Mouse (Mus musculus) brain, embryonic 18.5 days (tissue): ENCODE measurements around the gene Slc2a9.
A peak's percentile ranks its signal among the peaks of the same experiment; 100 is the strongest.

Source experiments
- DNase-seq: peaks from one replicate; pipeline ENCODE4 v3.0.0-alpha.2; 2012; ENCODE audit warnings: low read depth, low spot score

Slc2a9 gene

DNA sequence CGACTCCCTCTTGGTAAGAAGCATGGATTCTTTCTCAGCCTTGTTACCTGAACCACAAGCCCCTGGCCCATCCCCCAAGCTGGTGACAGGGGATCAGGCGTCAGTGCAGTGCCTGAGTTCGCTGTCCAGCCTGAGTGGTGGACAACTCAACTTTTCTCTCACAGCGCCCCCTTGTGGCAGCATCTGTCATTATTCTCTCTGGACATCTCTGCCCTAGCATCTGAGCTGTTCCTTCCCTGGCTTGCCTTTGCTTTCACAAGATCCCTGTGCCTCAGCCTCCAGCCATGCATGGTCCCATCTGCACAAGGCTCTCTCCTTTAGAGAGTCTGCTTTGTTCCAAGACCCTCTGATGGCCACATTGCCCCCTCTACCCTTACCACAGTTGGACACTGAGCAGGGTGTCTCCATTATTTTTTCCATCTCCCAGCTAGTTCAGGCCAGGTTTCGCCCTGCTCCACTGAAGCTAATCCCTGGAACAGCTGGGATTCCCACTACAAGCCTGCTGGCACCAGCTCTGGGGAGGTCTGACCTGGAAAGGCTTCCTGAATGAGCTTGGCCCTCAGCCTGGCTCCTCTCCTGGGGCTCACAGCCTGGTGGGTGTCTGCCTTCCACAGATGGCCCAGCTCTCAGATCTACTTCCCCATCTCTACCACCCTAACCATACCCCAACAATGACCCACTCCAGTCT is 32.9 kb downstream of the Slc2a9 start:
- no peak for DNase-seq

DNA sequence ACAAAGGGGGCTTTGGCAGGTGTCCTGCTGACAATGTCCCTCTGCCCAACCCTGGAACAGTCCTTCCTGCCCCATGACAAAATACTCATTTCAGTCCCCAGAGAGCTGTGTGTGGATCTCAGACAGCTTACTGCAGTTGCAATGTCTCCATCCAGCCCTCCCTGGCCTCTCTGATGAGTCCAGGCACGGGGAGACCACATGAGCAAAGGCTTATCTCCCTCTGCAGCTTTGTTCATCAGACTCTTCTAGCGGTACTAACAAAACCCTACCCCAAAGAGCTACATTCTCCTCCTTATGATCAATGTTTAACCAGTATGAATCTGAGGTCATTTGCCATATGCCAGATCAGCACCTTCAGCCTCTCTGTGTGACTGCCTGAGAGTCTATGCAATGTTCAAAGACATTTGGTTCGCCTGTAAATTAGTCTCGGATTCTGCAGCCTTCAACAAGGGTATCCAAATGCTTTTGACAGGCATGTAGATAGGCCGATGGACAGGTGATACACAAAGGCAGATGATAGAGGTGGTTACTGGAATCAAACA is 36.3 kb downstream of the Slc2a9 start:
- no peak for DNase-seq

DNA sequence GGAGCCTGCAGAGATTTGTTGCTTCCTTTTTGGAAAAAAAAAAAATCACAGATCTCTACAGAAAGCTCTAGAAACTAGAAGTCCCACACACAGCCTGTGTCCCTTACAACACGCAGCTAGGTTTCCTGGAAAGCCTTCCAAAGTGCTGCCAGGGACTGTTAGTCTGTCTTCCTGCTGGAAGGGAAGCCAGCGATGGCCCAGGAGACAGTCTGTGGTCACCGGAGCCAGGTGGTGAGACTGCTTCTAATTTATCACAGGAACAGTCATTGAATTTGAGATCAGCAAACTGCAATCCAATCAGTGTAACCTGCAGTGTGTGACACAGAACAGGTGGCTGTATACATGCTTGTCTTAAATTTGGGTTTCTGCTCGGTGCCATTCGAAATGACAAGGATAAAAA is 41.7 kb downstream of the Slc2a9 start:
- DNase-seq, result no peak

DNA sequence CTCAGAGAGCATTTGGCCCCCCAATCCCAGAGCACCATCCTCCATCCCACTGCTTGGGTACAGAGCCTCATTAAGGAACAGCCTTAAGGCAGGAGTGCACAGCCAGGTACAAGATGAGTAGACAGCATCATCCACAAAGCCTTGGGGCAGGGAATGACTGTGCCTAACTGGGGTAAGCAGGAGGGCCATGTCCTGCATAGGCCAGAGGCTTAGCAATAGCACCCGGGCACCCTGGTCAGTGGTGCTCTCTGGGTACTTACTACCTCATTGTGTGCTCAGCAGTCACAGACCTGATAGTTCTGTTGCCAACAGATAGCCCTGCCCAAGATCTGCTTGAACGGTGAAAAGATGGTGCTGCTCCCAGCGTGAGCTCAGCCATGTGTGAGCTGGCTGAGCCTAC is 52.0 kb downstream of the Slc2a9 start:
- no peak for DNase-seq

DNA sequence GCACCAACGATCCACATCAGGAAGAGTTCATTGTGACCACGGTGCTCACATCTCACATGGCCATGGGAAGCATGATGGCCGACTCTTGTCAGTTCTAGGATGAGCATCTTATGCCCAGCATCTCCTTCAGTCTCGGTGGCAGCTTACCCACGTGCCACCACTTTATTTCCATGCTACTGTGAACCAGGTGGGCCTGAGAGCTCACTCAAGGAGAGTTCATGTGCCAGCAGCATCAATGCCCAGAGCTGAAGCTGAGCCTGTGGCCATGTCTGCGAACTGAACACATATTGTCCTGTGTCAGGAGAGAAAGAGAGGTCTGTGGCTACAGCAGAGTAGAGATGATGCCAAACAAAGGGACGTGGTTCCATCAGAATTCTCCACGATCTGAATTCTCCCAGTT is 53.3 kb downstream of the Slc2a9 start:
- DNase-seq, result no peak

DNA sequence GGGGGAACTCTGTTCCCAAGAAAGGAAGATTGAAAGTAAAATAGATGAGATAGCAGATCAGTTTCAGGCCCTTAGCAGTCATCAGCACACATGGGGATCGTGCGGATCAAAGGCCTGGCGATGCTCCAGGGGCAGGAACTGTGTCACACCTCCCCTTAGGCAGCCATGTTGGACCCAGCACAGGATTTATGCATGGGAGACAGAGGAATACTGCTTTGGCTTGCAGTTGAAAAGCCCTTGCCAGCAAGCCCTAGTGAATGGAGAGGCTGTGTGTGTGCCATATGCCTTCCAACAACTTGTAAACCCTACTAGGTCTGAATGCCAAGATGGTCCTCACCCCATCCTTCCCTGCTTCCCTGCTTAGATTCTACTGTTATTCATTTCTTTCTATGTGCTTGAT is 54.8 kb downstream of the Slc2a9 start:
- DNase-seq, result no peak

DNA sequence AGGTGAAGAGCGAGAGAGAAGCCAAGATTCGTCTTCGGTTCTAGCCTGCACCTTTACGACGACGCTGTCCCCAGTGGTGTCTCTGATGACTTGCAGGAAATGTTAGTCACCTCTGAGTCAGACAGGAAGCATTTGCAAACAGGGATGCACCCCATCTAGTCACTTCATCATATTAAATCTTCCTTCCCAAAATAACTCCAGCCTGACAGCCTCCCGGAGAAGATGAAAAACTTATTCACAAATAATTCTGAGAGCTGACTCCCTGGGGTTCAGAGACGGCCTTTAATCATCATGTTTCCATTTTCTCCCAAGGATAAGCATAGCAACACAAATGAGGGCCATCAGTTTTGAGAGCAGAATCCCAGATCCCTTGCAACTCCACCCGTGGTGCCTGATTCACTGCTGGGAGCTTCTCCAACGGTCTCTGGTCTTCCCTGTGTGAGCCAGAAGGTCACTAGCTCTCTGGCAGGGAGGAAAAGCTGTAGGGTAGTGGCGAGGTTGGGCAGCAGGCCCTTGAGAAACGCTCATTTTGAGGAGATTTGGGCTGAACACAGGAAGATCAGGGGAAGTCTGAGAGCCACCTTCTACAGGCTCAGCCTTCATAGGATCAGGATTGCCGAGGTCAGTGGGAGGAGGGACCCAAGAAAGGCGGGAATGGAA is 56.5 kb downstream of the Slc2a9 start:
- no peak for DNase-seq

DNA sequence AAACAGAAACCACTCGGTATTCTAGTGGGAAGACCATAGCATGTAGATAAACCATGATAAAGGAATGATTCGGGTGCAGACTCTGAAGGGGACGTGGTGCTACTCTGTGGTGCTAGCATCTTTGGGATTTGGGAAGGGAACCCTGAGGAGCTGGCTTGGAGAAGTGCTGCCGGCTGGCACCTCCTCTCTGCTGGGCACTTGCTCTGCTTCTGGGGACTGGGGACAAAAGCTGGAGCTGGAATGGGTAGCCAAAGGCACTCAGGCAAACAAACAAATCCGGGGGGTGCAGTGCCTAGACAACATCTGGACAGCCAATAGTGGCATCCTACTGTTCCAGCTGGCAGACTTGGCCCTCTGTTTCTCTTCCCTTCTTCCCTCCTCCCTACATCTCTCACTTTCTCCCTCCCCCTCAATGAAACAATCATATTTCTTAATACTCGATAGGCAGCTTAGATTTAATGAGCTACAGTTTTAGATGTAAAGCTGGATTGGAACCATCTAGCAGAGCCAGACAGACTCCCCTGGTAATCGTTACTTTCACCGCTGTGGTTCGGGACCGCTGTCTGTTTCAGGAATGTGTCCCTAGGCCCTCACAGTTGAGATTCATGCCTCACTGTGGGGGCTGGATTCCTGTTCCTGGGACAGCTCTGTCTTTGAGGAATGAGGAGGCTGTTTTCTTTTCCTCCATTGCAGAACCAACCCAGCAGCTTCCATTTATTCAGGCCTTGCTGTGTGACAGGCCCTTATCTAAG is 61.7 kb downstream of the Slc2a9 start:
- no peak for DNase-seq

DNA sequence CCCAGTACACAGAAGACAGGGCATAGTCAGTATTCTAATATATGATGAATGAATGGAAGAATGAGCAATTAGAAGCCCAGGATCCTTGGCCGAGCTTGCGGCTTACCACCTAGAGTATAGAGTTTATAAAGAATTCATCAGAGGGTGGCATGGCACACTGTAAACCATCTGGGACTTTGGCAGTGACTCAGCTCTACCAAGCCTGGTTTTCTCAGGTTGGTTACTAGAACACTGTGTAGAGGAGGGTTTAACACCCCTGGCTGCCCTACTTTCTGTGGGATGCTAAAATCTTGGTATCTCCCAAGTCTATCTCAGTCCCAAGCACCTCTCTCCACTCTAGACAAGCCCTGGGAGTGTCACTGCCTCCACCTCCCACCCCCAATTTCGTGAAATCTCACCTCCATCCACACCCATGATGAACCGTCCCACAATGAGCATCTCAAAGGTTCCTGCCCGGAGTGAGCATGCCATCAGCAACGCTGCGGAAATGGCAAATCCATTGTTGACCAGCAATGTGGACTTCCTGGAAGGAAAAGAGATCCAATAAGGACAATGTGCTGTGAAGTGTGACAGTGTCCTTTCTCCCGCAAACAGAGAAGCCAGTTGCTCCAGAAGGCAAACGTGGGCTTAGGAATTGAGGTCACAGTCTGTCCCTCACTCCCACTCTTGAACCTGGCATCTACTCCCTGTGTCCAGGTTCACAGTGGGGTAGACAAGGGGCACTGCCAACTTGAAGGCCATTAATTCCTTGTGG is 62.5 kb downstream of the Slc2a9 start:
- no peak for DNase-seq

DNA sequence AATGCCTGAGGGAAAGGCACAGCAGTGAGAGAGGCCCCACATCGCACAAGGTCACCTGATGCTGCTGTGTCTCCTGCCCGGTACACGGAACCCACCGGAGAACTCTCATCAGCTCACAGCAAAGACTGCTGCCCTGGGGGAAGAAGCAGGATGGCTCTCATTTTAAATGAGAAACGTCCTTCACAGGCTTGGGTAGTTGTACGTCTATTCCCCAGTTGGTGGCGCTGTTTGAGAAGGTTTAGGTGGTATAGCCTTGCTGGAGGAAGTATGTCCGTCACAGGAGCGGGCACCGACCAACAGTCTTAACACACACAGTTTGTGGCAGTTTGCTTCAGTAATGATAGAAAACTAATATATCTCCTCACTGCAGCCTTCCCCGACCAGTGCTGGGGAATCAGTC is 66.3 kb downstream of the Slc2a9 start:
- no peak for DNase-seq

DNA sequence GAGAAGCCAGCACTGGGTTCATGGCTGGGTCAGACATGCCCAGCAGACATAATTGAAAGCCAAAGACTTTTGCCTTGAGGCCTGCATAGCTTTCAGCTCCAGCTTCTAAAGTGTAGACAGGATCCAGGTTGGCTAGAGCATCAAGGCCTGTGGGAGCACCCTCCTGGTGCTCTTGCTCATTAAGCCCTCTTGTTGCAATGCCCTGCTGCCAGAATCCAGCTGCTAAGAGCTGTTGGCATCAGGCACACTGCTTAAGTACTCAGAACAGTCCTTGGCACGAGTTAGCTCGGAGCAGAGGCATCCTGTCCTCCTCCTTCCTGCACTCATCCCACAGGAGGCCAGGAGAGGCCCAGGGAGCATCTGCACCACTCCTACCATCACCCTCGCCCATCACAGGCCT is 68.1 kb downstream of the Slc2a9 start:
- no peak for DNase-seq

DNA sequence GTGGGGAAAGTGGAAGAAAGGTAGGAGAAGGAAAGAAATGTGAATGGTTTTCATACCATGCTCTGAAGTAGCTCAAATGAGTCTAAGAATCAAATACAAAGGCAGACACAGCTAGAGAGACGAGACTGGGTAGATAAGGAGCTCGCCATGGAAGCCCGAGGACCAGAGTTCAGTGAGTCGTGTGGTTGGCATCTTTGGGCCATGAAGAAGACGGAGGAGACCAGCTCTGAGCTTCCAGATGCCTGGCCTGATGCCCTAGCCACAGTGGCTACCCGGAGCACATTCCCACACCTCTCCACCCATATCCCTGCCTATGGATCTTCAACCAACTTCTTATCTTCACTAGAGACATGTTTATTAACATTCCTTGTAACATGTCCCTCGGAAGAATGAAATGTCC is 71.7 kb downstream of the Slc2a9 start:
- no peak for DNase-seq

DNA sequence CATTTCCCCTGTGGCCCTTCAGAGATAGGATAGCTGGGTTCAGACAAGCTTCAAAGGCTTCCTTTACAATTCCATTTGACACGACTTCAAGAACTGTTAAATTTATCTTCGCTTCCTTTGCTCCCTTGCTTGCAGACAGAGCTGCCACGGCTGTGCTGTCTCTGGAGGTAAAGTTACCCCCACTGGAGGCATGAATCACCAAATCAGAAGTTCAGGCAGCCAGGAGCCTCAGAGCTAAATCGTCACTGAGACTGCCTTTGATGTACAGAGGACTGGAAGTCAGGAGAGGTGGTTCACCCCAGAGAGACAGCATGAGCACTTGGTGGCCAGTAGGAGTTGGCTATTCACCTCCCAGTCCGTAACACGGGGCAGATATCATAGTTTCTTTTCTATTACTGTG is 73.8 kb downstream of the Slc2a9 start:
- DNase-seq, result no peak

DNA sequence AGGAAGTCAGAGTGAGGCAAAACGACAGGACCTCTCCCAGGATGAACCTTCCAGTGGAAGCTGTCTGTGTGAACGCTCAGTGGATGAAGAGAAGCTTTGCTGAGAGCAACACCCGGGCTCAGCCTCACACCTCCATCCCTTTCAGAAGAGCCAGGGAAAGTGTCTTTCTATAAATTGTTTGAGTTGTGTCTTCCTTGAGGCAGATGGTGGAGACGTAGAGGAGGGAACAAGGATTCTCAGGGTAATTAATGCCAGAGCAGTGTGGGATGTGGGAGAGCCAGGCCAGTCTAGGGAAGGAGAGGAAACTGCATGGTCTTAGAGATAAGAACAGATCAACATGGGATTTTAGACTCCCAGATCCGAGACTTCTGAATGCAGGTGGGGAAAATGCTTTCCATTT is 75.2 kb downstream of the Slc2a9 start:
- DNase-seq, result no peak

DNA sequence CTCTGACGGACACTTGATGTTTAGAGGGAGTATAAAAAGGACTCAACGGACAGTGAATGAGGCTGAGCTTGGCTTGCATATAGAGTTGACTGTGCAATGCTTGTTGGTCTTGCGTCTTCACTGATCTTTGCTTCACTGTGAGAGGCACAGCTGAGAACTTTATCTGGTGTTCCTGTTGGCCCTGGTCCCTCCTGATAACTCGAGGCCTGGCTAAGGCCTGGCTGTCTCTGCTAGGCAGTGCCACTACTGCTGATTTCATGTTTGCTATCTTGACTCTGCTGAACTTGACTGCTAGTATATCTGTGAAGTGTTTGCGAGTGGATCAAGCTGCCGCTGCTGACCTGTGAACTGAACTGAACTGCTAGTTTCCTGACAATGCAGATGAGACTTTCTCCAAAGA is 77.4 kb downstream of the Slc2a9 start:
- no peak for DNase-seq

DNA sequence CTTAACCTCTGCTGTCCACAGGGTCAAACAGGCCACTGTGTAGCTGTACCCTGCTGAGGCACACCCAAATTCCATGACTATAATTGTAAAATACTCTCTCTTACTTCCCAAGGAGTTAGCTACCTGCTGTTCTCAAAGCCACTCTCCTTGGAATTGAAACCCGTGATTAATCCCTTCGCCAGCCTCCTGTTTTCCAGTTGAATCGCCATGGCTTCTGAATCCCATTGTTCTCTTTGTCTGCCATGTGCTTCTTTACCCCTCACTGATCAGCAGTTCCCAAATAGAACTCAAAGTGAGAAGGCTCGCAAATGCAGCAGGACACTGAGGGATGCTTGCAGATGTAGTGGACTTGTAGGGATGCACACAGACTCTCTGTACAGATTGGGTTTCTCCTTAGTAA is 80.5 kb downstream of the Slc2a9 start:
- no peak for DNase-seq

DNA sequence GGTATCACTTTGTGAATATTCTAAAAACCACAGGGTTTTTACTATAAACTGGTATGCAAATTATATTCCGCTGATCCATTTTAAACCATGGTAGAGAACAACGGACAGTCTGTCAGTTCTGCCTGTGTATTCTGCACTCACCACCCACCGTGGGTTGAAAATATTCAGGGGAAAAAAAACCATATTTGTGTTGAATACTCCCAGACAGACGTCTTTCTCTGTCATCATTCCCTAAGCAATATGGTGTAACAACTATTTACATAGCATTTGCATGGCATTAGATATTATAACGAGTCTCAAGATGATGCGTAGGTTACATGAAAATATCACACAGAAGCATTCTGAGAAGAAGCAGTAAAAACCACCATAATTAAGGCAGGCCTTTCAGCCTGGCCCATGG is 84.1 kb downstream of the Slc2a9 start:
- peak; percentile 16 for DNase-seq

DNA sequence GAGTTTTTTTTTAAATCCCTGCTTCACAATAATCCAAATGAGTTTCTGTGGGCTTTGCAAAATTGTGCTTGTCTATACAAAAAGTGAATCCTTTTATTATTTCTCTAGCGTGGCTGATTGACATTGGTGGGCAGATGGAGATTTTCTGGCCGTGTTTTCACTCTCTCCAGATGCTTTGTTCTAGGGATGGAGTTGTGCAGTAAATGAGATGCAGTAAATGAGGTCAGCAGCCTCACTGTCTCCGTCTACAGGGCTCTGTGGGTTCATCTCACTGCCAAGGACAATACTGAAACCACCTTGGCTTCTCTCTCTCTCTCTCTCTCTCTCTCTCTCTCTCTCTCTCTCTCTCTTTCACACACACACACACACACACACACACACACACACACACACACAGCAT is 99.3 kb downstream of the Slc2a9 start:
- no peak for DNase-seq

DNA sequence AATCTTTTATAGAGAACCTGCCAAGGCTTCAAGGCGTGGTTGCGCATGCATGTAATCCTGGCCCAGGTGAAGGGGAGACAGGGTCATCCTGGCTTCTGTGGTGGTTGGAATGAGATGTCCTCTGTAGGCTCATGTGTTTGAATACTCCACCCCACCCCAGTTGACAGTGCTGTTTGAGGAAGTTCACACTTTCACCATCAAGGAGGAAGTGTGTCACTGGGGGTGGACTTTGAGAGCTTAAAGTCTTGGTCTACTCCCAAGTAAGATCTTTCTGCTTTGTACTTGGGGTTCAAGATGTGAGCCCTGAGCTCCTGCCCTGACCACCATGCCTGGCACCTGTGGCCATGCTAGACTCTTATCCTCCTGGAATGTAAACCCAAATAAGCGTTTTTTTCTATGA is 100.7 kb downstream of the Slc2a9 start:
- no peak for DNase-seq

DNA sequence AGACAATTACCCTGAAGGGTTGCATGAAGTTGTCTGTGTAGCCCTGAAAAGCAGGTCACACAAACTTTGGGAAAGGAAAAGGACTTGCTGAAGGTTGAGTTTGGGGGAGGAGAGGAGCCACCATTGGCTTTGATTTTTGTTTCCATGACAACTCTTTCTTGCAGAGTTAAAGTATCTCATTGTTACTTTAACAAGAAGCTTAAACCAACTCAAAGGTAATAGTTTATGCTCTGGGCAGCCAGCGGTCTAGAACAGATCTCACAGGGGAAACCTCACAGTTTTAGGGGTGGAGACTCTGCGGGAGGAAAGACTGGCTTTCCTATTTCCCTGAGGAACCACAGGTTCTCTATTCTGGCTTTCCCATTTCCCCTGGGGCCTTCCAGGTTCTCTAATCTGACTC is 114.1 kb downstream of the Slc2a9 start:
- peak; percentile 12 for DNase-seq

DNA sequence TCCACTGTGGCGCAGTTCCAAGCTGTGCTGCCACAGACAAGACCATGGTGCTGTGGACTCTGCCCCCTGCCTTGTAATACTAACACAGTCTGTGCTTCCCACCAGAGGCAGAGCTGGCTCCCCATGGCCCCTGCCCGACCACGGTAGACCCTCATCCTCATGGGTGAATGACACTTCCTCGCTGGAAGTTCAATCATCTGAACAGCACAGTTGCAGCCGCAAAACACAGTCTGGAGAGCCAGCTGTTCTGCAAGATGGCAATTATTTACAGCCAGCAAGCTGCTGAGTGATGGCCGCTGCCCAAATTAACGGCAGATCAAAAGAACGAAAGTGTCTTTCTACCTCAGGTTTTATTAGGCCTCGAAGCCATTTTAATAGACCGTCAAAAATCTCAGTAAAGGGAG is 114.5 kb downstream of the Slc2a9 start:
- peak; percentile 14 for DNase-seq

DNA sequence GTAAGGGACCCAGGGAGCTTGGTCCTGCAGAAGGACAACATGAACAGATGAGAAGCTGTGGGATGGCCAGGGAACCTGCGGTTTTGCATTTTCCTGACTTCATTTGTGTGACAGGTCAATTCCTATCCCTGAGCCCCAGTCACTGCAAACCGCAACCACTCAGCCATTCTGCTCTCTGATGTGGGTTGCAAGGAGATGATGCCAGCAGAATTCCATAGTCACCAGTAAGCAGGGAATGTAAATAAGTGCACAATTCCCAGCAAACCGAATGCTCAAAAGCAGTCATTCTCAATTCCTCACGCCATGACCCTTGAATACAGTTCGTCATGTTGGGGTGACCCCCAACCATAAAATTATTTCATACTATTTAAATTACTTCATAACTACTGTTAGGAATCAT is 123.0 kb downstream of the Slc2a9 start:
- DNase-seq, result no peak
